Mouse (Mus musculus): ENCODE data around the gene Rgl1.

DNA sequence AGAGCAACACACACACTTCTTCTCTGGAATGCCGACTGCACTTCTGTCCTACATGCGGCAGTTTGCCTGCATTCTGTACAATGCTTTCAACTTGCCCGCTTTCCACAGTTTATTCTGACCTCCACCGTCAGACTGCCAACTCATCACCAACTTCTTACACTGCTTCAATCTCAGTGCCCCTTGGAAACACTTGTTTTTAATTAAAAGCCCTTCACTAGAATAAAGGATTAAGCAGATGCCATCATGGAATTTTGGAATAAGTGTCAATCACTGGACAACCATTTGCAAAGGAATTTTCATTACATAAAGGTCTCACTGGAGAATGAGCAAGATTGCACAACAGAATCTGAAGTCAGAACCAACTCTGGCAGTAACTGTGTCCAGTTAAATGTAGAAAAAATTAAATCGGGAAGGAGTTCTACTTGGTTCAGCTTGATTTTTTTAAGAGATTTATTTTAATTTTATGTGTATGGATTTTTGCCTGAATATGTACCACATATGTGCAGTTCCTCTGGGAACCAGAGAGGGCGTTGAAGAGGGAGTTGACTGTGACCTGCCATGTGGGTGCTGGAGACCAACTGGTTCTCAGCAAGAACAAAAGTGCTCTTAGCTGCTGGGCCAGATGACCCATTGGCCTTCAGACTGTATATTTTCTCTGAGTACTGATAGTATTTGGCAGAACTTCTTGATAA, 84.3 kb downstream of the Rgl1 start:
- peak; percentile 26; the same call in 1 of the 2 replicates for TF ChIP-seq CTCF (IDR thresholded peaks at IDR 0.05; ENCODE audit: low read depth)
- no peak for TF ChIP-seq EP300 (IDR thresholded peaks at IDR 0.05; ENCODE audit: low read depth)
